Mouse (Mus musculus) heart, embryonic 14.5 days (tissue): ENCODE data around the gene Sstr3. TPM values are rescaled to one million over a fixed set of nuclear protein-coding genes. Genes with fewer than 3 reads are reported as not detected.

ENCODE experiments used
- ATAC-seq: fragments of 200-750 bp; cut with Nextera tagmentation; 2 replicates; pipeline ENCODE4 v1.8.0; 2017; ENCODE audit warnings: low read depth, moderate TSS enrichment; ENCODE audit not compliant: insufficient number of reproducible peaks, insufficient read depth, low FRiP score
- H3K27ac ChIP-seq, 2 experiments: fragments of 200-500 bp in 1 of 2; fragments of 300-500 bp in 1 of 2; sonication (generic) in 1 of 2; replicated peaks in 1 of 2; 2 replicates each; pipeline ENCODE4 v1.5.1; 2012 to 2014; ENCODE audit warnings: low read depth in 2 of 2, low read length in 2 of 2, control low read depth in 1 of 2, mild to moderate bottlenecking in 1 of 2, mixed read lengths in 1 of 2; ENCODE audit not compliant: control insufficient read depth in 1 of 2, insufficient read depth in 1 of 2
- H3K27me3 ChIP-seq: fragments of 300-500 bp; sonication (generic); 2 replicates; pipeline ENCODE4 v1.6.1; 2014; ENCODE audit warnings: mild to moderate bottlenecking, low read length, control low read depth; ENCODE audit not compliant: control insufficient read depth, insufficient read depth
- H3K36me3 ChIP-seq: fragments of 300-500 bp; sonication (generic); 2 replicates; pipeline ENCODE4 v1.6.1; 2014; ENCODE audit warnings: mild to moderate bottlenecking, control low read depth, low read length, mixed read lengths; ENCODE audit not compliant: control insufficient read depth, insufficient read depth
- H3K4me1 ChIP-seq, 2 experiments: fragments of 200-500 bp in 1 of 2; fragments of 300-500 bp in 1 of 2; sonication (generic) in 1 of 2; 2 replicates each; pipeline ENCODE4 v1.6.1; 2012 to 2014; ENCODE audit warnings: low read length in 2 of 2, control low read depth in 1 of 2, mixed read lengths in 1 of 2; ENCODE audit not compliant: control insufficient read depth in 2 of 2, insufficient read depth in 2 of 2
- H3K4me2 ChIP-seq: fragments of 300-500 bp; sonication (generic); 2 replicates; pipeline ENCODE4 v1.6.1; 2014; ENCODE audit warnings: mild to moderate bottlenecking, low read length
- H3K4me3 ChIP-seq, 2 experiments: fragments of 200-500 bp in 1 of 2; fragments of 300-500 bp in 1 of 2; sonication (generic) in 1 of 2; 2 replicates each; pipeline ENCODE4 v1.5.1; 2012 to 2014; ENCODE audit warnings: low read length in 2 of 2, mild to moderate bottlenecking in 2 of 2, control low read depth in 1 of 2, low read depth in 1 of 2, moderate library complexity in 1 of 2; ENCODE audit not compliant: control insufficient read depth in 1 of 2, insufficient read depth in 1 of 2
- H3K9ac ChIP-seq: fragments of 300-500 bp; sonication (generic); 2 replicates; pipeline ENCODE4 v1.6.1; 2014; ENCODE audit warnings: mild to moderate bottlenecking, low read length
- H3K9me3 ChIP-seq: fragments of 300-500 bp; sonication (generic); 2 replicates; pipeline ENCODE4 v1.6.1; 2016; ENCODE audit warnings: low read length, control low read depth; ENCODE audit not compliant: control insufficient read depth
- WGBS: fragments of 180-500 bp; shearing (Covaris S2); extraction: QIAGEN DNeasy Blood & Tissue Kit; methylation state at CpG from one replicate; pipeline ENCODE4 v1.1.7; 2014; 5-methylcytosine and 5-hydroxymethylcytosine counted together
- polyA plus RNA-seq: library from polyadenylated mRNA; unstranded; fragments of >200 nt; fragmentation: Nextera tagmentation; extraction: Ambion mirVana; gene quantifications from 2 replicates; pipeline ENCODE4 v1.2.1, GENCODE M21; 2014

The Sstr3 gene
- polyA plus RNA-seq, 1 experiment from 2014 or later: not detected

DNA sequence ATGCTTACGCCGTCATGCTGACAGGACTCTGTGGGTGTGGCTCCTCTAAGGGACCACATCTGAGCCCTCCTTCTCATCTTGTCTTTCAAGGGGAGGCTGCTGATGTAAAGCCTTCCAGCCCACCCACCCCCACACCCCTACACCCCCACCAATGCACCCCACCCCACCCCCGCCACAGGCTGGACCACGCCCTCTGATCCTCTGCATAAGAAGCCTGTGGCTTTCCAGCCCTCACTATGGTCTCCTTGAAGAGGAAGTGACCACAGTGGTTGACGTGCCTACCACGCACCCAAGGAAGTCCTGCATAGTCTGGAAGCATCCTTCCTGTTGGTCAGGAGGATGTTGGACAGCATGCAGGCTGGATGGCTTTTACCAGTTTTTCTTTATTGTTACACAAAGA is 28.7 kb downstream of the Sstr3 start:
- no peak for ATAC-seq
- Histone ChIP-seq H3K4me1 (peaks cover 11 to 12% of the 10 kb centered on the region in 2 experiments; a peak in 3 of 4 replicates), H3K27ac (no peak overlapping the region), H3K4me3 (no peak overlapping the region), H3K4me2 (no peak overlapping the region), H3K9ac (no peak overlapping the region), H3K27me3 (no peaks in the 10 kb centered on the region), H3K9me3 (no peaks in the 10 kb centered on the region), H3K36me3 (no peaks in the 10 kb centered on the region)
- 78% methylated on average over 6 of the region's 6 CpGs for WGBS

DNA sequence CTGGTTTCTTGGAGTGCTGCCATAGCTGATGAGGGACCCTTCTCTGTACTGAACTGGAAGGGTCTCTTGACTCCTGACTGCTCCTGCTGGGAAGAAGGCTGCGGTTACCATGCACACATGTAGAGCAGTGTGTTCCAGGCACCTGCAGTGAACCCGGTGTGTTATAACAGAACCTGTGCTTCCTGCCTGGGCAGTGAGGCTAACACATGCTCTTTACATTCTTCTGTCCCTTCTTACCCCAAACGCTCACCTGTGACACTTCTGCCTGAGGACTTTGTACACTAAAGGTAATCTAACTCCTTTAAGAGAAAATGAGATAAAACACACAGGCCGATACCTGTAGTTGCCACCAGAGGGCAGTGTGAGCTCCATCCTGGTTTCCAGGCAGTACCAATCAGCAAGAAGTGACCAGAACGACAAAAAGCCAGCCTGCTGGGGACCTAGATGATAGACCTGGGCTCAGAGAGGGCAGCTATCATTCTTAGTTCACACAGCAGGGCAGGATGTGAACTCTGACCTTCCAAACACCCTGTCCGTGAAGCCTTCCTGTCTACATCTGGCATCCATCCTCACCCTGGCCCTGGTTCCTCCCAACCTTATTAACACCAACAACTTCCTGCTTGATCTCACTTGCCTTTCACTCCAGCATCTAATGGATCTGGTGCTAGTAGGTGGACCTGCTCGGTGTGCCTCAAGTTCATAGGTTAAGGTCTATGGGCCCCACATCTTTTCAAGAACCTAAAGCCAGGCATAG is 29.9 kb downstream of the Sstr3 start:
- Histone ChIP-seq H3K4me2 (no peak overlapping the region), H3K9ac (no peak overlapping the region), H3K27me3 (no peaks in the 10 kb centered on the region), H3K27ac (no peak overlapping the region), H3K9me3 (no peaks in the 10 kb centered on the region), H3K36me3 (no peaks in the 10 kb centered on the region), H3K4me1 (peaks cover 10 to 23% of the 10 kb centered on the region in 2 experiments), H3K4me3 (no peak overlapping the region)
- 23% methylated on average over 7 of the region's 7 CpGs for WGBS
- no peak for ATAC-seq

DNA sequence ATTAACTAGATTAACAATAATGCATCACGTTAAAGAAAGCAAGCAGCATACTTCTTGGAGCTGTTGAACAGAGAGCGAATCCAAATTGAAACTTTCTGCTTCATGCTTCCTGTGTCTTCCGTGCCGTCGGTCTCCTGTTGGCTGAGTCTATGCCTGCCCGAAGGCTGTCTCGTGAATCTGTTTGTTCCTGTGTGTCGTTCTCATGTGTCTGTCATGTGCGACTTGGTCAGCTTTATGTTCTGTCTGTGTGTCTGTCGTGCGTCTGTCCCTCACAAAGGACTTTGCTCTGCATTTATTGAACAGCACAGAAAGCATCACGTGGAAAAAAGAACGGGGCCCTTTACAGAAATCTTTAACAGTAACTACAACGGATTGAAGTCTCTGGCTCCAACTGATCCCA is 31.5 kb downstream of the Sstr3 start:
- 83% methylated on average over 14 of the region's 14 CpGs for WGBS
- H3K4me2 ChIP-seq: no peak overlapping the region

DNA sequence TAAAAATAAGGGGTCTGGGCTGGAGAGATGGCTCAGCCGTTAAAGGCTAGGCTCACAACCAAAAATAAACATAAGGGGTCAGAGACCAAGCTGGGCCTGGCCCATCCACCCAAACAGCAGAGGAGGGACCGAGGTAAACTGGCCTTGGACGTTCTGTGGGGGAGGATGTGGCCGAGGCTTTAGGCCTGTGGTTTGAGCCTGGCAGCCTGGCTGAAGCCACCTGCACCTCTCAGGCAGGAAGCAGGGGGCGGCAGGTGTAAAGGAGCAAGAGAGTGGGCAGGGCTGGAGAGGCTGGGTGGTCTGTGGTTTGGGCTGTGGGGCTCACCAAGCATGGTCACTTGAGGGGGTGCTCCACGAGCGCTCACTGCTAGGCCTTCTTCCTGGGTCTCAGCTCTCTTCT is 32.5 kb downstream of the Sstr3 start:
- no peaks in the 10 kb centered on the region for H3K36me3 ChIP-seq
- peaks cover 10 to 16% of the 10 kb centered on the region in 2 experiments for H3K4me1 ChIP-seq
- no peaks in the 10 kb centered on the region for H3K9me3 ChIP-seq
- H3K27me3 ChIP-seq: no peaks in the 10 kb centered on the region
- no peak overlapping the region for H3K4me3 ChIP-seq
- no peak for ATAC-seq
- 78% methylated on average over 7 of the region's 7 CpGs for WGBS
- H3K27ac ChIP-seq: no peak overlapping the region
- no peak overlapping the region for H3K4me2 ChIP-seq
- H3K9ac ChIP-seq: no peak overlapping the region

More for the DNA sequence above, 31.5 kb downstream of the Sstr3 start:
- Histone ChIP-seq H3K27ac (no peak overlapping the region), H3K4me1 (peaks cover 10 to 19% of the 10 kb centered on the region in 2 experiments), H3K27me3 (no peaks in the 10 kb centered on the region), H3K36me3 (no peaks in the 10 kb centered on the region), H3K9ac (no peak overlapping the region), H3K9me3 (no peaks in the 10 kb centered on the region), H3K4me3 (no peak overlapping the region)
- no peak for ATAC-seq

DNA sequence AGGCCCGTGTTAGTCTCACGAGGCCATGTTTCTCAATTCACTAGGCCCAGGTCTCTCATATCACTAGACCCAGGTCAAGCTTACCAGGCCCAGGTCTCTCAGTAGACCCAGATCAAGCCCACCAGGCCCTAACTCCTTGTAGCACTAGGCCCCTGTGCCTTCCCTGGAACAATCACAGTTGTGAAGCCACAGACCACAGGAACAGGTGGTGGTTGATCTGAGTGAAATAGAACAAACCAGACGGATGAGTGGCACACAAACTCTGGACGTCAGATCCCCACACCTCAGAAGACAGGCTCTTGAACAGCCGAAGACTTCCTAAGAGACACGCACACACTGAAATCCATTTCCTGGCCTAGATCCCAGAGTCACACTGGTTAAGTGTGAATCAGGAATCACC is 33.7 kb downstream of the Sstr3 start:
- peaks cover 10 to 16% of the 10 kb centered on the region in 2 experiments for H3K4me1 ChIP-seq
- H3K9me3 ChIP-seq: no peaks in the 10 kb centered on the region
- ATAC-seq: no peak
- no peaks in the 10 kb centered on the region for H3K27me3 ChIP-seq
- no peak overlapping the region for H3K4me3 ChIP-seq
- no peak overlapping the region for H3K27ac ChIP-seq
- H3K4me2 ChIP-seq: no peak overlapping the region
- 80% methylated on average over 6 of the region's 6 CpGs for WGBS
- H3K36me3 ChIP-seq: no peaks in the 10 kb centered on the region
- H3K9ac ChIP-seq: no peak overlapping the region

DNA sequence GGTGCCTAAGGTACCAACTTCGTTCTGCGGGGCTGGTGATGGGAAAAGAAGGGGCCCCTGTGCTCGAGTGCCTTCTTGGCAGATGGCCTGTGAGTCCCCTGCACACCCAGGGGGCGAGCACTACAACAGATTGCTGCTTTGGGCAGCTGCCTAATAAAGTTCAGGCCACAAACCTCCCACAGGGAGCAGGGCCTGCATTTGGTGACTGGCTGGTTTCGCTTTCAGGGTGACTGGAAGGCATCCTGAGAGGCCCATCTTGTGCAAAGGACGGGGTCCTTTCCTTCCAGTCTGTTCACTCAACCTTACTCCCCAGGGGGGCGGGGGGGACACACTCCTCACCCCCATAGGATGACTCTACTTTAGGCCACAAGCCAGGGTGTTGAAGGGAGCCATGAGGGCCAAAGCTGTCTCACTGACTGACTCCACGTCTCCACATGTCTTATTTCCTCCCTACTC is 34.3 kb downstream of the Sstr3 start:
- peak overlapping the region; percentile 62 for H3K9ac ChIP-seq
- 65% methylated on average over 8 of the region's 8 CpGs for WGBS
- H3K27me3 ChIP-seq: no peaks in the 10 kb centered on the region
- no peak for ATAC-seq
- H3K4me2 ChIP-seq: 0 out of 2 replicates have a peak overlapping the region, but pooled peaks have one; percentile 12
- H3K4me3 ChIP-seq: no peak overlapping the region
- 0 out of 4 replicates have a peak overlapping the region, but pooled peaks of 1 of the 2 experiments have one; percentile 1 for H3K27ac ChIP-seq
- H3K9me3 ChIP-seq: peaks cover under 1% of the 10 kb centered on the region
- H3K4me1 ChIP-seq: peaks cover 10 to 16% of the 10 kb centered on the region in 2 experiments
- H3K36me3 ChIP-seq: no peaks in the 10 kb centered on the region

DNA sequence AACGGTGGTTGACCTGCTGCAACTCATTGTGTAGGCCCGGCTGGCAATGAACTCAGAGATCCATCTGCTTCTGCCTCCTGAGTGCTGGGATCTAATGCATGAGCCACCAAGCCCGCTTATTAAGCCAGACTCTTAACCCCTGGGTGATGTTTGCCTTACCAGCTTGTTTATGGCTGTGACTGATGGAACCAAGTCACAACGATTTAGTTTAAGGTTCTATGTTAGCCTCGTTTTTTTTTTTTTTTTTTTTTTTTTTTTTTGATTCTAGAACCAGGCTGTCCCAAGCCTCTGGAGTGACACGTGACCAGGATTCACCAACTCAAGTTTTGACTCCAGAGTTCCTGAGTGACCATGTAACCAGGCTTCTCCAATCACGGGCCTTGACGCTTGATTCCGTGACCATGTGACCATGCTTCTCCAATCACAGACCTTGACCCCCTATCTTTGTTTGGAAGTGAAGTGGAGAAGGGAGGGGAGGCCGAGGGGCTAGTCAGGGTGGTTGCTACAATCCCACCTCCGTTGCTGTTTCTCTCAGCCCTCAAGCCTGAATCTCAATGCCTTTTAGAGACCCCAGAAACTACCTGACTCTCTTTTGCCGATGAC is 35.1 kb downstream of the Sstr3 start:
- H3K9me3 ChIP-seq: peaks cover 8% of the 10 kb centered on the region
- 0 out of 4 replicates have a peak overlapping the region, but pooled peaks of 1 of the 2 experiments have one; percentile 12 for H3K27ac ChIP-seq
- 0 out of 2 replicates have a peak, but pooled peaks have one; percentile 13 for ATAC-seq
- no peaks in the 10 kb centered on the region for H3K27me3 ChIP-seq
- no peaks in the 10 kb centered on the region for H3K36me3 ChIP-seq
- no peak overlapping the region for H3K4me2 ChIP-seq
- H3K9ac ChIP-seq: no peak overlapping the region; the same call in 1 of the 2 replicates
- WGBS: 48% methylated on average over 12 of the region's 12 CpGs
- no peak overlapping the region for H3K4me3 ChIP-seq
- H3K4me1 ChIP-seq: peaks cover 10 to 13% of the 10 kb centered on the region in 2 experiments
